Mouse (Mus musculus): Measurements from ENCODE around the gene Adamts17.

The Adamts17 gene

DNA sequence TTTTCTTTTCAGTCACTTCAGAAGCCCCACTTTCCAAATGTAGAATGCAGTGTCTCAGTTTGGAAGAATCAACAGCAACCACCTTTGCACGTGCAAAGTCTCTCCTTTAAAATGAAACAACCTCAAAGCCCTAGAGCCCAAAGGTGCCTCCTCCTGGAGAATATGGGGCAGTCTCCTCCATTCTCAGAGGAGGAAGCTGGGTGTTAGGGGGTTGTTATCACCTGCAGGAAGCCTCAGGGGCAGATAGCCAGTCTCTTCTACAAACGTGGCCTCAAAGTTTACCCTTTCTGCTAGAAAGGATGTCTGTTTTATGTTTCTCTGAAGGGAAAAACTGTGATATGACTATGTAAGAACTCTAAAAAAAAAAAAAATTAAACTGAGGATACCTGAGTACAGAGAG is 129.7 kb downstream of the Adamts17 start:
- no peak for DNase-seq (ENCODE audit: low read depth in 2 of 2, low spot score in 2 of 2)

DNA sequence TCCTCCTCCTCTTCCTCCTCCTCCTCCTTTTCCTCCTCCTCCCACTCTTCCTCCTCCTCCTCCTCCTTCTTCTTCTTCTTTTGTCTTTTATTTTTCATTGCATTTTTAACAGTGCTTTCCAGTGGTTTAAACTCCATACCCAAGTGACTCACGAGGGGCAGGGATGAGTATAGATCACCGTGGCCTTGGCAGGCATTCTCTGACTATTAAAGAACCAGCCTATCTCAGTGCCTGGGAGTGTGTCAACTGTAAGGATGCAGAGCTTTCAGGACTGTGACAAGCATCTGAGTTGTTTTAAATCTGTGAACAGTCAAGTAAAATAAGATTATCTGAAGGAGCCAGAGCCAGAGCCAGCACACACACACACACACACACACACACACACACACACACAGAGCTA is 130.7 kb downstream of the Adamts17 start:
- no peak for DNase-seq (ENCODE audit: low read depth in 2 of 2, low spot score in 2 of 2)

DNA sequence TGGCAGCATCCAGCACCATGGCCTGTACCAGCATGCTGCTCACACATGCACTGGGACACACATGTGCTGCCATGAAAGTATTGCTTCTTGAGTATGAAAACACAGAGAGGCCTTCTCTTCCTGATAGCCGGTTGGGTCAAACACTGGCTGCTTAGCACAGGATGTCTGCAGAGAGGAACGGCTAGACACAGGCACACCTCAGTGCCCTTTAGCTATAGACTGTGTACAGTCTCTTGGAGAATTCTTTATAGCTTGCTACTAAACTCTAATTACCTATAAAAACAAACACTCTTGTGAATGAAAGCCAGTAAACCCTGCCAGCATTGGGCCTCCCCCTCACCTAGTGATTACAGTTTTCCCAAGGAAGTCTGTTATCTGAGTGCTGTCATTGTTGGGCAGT is 131.4 kb downstream of the Adamts17 start:
- no peak for DNase-seq (ENCODE audit: low read depth in 2 of 2, low spot score in 2 of 2)

DNA sequence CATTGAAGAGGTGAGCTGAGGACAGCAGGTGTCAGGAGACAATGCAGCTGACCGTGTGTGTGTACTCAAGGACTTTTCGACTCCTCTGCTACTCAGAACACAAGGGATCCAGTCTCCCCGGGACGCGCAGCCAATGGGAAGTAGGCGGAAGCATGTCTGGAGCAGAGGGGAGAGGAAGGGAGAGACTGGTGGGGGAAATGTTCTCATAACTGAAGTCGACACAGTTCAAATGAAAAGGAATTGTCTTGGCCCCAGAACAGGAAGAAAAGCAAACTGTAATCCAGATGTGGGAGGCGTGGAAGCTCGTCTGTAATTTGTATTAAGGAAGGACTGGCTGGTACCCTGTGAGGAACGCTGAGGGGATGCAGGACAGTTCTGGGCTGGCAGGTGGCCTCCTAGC is 135.3 kb downstream of the Adamts17 start:
- no peak for DNase-seq (ENCODE audit: low read depth in 2 of 2, low spot score in 2 of 2)

DNA sequence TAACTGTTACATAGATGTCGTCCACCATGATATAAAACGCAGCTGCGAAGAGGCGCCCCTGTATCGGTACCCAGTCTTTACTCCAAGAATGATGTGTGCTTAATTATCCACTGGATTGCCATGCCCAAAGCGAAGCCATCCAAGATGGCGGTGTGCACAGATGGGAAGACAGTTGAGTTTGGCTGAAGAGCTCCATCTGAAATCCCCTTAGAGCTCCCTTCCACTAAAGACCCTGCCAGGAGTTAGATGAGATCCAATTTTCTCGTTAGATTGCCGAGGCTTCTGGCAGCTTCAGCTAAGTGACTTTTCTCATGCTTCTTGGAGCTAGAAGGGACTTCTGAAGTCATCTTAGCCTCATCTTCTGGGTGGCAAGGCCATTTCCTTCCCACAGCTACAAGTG is 136.8 kb downstream of the Adamts17 start:
- no peak for DNase-seq (ENCODE audit: low read depth in 2 of 2, low spot score in 2 of 2)

DNA sequence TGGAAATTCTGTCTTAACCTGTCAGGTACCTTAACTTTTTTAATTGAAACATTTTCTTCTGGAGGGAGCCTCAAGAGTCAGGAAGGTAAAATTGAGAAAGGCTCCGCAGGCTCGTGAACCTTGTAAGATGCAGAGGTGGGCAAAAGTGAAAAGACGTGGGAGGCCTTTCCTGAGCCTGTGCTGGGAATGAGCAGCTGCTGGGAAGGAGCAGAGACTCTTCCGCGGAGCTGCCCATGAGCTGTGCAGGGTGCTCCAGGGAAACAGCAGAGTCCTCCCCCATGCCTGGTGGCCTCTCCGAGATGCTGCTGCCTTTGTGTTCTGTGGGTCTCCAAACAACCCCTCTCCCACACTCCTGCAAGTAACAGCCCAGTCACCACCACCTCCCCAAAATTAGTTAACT is 142.1 kb downstream of the Adamts17 start:
- no peak for DNase-seq (ENCODE audit: low read depth in 2 of 2, low spot score in 2 of 2)

DNA sequence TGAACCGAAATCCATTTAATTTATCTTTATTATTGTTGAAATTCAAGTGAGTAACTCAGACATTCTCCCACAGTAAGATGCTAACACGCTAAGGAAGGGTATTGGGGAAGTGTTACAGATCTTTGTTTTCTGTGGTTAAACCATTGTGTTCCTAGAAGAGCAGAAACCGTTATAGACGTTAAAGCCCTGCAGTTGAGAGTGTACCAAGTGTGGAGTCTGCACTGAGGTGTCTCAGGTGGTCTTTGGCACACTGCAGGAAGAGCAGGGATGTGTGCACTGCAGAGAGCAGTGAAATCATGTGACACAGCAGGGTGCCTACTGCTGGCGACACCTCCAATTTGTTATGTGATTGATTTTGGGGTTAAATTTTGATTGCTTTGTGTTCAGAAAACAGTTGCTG is 142.5 kb downstream of the Adamts17 start:
- no peak for DNase-seq (ENCODE audit: low read depth in 2 of 2, low spot score in 2 of 2)

DNA sequence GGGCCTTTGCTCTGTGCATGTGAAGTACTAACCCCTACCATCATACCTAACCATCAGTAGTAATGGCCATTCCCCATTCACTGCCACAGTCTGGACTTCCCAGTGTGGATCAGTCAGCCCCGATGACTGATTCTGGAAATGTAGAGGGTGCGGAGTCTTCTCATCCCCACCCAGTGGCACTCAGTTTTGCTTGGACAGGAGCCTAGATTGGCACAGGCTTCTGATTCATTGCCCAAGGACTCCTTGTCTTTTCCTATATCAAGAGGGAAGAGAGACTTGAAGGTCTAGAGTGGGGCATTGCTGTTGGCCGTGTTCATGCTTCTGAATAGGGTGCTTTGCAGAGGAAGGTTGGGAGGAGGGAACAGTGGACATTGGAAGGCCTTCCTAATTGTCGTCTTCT is 148.1 kb downstream of the Adamts17 start:
- DNase-seq (ENCODE audit: low read depth in 2 of 2, low spot score in 2 of 2) = no peak

DNA sequence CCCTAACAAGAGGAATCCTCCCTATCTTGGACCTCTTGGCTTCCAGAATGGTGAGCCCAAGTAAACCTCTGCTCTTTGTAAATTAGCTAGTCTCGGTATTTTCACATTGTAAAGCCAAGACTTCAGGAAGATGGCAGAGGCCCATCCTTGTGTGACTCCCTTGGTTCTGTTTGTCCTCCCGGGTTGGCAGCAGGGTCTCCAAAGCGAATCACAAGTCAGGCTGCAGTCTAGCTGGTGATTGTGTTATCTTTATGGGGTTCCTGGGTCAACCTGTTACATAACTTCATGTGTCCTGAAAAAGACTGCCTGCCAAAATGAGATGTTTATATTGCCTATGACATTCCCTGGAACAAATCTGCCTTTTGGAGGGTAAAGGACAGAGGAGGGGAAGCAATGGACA is 148.9 kb downstream of the Adamts17 start:
- no peak for DNase-seq (ENCODE audit: low read depth in 2 of 2, low spot score in 2 of 2)

DNA sequence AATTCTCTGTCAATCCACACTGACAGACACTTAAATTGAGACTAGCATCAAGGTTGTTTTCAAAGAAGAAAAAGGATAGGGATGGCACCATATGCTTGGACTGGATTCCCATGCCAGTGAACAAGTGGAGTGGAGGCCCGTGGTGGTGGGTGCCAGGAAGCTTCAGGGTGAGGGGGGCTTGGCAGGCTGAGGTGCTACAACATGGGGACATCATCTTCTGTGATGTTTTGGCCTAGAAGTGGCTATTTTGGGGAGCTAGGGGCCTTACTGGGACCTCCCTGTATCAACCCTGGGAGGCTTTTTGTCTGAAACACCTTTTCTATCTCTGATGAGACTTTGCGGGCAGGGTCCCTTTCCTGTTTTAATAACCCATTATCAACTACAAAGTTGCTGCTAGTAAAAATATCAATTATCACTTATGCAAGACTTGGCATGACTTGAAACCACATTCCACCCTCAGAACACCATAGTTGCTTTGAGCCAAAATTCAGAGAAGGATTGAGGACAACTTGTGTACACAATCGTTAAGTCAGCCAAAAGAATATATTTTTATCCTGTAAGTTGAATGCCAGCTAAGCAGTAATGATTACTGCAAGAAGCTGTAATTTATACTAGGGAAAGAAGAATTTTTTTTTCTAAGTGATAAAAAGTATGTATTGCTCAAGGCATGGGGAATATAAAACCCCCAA is 150.0 kb downstream of the Adamts17 start:
- DNase-seq (ENCODE audit: low read depth in 2 of 2, low spot score in 2 of 2) = no peak

DNA sequence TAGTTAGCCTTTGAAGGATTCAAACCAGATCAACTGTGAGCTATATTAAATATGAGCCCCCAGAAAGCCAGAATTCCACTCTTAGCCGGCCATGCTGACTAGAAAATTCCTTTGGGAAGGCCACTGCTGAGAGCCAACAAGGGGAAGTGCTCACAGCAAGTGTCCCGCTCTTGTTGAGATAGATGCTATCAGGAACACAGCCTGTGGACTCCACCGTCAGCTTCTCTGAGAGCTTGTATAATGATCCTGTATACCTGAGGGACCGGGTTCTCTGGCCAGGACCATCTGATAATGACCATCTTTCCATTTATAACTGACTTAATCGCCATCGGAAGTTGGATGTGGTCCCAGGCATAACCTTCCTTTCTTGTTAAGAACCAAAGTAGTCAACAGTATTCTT is 159.3 kb downstream of the Adamts17 start:
- no peak for DNase-seq (ENCODE audit: low read depth in 2 of 2, low spot score in 2 of 2)

DNA sequence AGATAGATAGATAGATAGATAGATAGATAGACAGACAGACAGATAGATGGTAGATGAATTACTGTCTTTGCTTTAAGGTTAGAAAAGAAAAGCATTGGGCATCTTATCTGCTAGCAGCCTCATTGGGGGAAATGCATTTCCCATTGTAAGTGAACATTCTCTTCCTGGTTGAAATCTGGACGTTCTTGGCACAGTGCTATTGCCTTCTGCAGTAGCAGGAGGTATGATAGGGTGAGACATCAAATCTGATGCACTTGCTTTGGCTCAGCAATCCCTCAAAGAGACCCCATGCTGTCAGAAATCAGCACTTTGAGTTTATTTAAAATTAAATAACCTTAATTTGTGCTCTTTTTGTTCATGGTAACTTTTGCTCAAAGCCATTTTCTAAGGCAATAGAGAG is 164.1 kb downstream of the Adamts17 start:
- DNase-seq (ENCODE audit: low read depth in 2 of 2, low spot score in 2 of 2) = no peak

DNA sequence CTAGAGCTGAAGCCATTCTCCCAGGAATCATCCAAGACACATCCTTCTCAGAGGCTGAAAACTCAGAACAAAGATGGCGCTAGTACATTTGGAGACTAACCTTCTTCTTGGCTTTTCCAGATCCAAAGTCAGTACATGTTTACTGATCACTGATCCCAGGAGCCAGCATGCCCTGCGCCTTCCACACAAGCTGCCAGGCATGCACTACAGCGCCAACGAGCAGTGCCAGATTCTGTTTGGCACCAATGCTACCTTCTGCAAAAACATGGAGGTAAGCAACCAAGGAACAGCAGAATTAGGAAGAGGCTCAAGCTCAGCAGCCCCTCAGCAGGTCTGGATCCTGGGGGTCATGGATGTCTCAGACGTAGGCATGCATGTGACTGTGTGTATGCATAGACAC is 164.7 kb downstream of the Adamts17 start:
- no peak for DNase-seq (ENCODE audit: low read depth in 2 of 2, low spot score in 2 of 2)

DNA sequence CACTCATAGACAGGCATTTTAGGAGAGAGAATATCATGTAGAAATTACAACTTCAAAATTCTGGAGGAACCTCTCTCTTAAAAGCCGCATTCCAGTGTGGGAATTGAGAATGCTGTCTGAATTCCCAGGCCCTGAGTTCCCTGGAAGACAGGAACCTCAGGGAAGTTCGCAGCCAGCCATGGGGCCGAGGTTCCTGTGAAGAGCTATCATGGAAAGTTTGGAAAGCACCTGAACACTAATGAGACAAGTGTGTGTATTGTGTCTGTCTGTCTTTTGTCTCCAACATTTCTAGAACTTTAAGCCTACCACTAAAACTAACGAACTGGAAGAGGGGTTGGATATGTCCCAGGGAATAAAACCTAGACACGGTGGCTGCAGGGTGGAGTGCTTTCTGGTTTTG is 170.3 kb downstream of the Adamts17 start:
- DNase-seq (ENCODE audit: low read depth in 2 of 2, low spot score in 2 of 2) = no peak

DNA sequence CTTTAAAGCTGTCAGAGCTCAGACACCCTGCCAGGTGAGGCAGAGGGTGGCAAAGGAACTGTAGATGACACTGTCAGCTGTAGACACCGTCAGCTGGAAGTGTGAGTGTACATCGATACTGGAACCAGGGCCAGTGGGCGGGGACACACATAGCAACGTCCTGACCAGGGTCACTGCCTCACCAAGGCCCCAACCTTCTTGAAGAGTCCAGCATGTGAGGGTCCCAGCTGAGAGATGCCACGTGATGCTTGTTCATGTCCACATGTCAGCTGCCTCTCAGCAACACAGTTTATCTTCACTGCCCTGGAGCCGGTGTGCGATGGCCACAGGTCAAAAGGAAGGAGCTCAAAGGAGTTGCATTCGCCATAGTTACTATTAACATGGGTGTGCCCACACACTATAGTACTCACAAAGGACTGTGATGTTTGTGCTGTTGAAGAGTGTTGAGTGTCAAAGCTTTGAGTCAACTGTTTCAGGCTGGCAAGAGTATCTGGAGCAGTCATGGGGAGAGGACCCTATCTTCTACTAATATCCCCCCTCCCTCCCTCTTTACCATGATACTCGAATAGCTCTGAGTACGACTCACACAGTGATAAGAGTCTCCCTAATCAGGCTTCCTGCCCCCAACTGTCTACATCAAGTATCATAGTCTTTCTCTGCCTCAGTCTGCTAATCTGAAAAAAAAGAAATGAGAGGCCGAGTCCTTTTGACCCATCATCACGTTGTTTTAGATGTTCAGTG is 172.6 kb downstream of the Adamts17 start:
- DNase-seq (ENCODE audit: low read depth in 2 of 2, low spot score in 2 of 2) = no peak

DNA sequence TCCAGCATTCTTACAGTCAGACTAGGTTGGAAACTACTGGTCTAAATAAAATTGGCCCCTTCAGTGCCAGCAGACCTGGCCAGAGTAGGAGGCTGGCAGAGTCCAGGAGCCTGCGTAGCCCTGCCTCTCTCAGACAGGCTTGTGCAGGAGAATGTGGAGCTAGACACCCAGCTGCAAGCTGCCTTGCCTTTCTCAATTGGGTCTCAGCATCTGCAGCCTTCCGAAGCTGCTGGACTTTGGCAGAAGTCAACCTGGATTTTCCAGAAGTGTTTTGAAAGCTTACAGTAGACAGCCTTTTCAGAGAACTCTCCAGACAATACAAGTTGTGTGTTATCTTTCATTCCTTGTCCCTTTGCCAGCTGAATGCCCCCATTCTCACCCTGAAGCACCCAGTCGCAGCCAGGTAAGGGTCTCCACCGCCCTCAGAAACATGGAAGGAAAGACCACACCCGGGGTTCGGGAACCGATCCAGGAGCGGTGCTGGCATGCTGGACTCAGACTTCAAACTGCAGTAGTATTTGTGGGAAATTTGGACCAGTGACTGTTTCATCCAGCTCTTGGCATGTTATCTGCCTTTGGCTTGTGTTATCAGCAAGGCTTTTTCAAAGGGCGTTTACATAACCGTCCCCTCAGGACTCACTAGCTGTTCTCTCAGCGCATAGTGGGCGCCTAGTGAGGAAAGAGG is 173.8 kb downstream of the Adamts17 start:
- DNase-seq (ENCODE audit: low read depth in 2 of 2, low spot score in 2 of 2) = no peak

DNA sequence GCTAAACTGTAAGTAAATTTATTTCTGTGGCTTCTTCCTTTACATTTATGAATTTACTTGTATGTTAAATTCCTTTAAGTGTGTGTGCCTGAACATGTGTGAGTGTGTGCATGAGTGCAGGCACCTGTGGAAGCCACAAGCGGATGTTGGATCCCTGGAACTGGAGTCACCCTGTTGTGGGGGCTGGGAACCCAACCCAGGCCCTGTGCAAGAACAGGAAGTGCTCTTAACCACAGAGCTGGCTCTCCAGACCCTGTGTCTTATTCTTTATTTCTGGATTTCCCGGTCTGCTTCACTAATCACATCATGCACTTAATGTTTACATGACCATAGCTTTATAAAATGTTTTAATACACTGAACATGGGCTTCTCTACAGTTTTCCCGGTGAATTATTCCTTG is 180.4 kb downstream of the Adamts17 start:
- no peak for DNase-seq (ENCODE audit: low read depth in 2 of 2, low spot score in 2 of 2)

DNA sequence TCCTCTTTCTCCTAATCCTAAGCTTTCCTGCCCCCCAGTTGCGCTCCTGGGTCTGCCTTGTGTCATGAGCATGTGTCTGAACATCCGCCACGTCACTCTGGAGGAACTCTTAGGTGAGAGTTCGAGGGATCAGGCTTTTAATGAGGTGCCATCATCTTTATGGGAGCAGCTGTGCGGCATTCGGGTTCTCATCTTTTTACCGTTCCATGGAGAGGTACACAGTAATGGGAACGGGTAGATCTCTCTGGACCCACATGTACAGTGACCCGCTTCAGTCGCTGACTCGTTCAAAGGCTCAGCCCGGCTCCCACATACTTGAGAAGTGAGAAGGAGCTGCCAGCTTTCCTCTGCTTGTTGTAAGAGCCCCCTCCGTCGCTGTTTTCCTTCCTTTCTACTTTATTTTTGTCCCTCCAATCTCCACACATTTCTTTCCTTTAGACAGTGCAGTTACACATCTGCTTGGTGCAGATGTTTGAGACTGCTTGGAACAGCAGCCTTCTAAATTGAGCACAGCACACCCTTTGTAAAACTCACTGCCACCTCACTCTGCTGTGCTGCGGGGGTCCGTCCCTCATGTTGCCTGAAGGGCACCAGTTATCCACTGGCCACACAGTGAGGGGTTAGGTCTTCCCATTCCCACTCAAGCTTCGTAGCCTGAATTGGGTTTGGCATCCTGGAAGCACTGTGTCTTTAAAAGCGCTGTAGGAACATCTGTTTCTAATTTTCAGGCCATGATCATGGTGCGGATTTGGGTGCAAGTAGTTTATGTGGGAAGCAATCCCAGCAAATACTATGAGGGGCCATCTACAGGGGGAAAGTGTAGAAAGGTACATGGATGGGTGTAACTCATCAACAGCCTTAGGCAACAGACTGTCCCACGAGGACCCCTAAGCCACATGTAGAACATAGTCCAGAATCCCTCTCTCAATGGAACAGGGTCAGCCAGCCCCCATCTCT is 186.9 kb downstream of the Adamts17 start:
- DNase-seq (ENCODE audit: low read depth in 2 of 2, low spot score in 2 of 2) = no peak

DNA sequence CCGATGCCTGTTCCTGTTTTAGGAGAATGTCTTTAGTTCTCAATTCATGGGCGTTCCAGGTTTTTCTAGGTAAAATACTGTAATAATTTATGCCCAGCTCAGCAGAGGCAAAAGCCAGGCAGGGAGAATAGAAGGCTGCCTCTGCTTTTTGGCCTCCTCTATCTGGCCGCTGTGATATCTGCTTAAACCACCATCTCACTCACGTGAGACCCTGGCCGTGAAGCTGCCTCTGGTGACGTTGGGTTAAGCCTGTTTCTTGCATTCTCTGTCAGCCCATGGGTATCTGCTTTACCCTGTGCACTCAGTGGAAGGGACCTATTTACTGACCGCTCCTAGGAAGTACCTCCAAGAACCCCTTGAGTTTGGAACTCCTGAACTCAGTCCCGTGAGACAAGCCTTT is 187.7 kb downstream of the Adamts17 start:
- DNase-seq (ENCODE audit: low read depth in 2 of 2, low spot score in 2 of 2) = no peak

DNA sequence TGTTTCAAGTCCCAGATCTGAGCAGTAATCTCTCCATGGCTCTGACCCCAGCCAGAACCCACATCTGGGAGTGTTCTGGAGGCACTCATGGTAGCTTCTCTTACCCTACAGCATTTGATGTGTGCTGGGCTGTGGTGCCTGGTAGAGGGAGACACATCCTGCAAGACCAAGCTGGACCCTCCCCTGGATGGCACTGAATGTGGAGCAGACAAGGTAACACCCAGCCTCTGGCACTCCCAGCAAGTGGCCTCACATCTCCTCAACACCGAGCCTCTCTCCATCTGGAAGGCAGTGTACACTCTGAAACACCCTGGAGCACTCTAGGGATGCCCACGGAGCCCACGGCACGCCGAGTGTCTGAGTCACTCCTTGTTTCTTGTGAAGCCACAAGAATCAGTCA is 188.2 kb downstream of the Adamts17 start:
- DNase-seq (ENCODE audit: low read depth in 2 of 2, low spot score in 2 of 2) = no peak

DNA sequence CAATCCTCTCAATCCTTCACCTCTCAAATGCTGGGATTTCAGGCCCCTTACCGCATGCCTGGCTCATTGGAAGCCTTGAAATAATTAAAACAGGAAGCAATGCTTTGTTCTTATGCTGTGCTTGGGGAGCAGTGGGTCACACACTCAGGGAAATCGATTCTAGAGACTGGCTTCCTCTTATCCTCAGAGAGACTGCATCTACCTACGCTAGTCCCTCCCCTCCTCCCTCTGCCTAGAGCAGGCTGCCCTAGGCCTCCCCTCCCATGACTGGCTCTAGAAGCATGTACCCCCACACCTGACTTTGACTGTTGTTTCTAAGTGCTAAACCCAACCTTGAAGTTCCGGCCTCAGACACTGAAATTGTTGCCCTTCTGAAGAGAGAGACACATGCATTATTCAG is 189.4 kb downstream of the Adamts17 start:
- no peak for DNase-seq (ENCODE audit: low read depth in 2 of 2, low spot score in 2 of 2)

Data from CD8-positive naive resting alpha-beta T cell, adult 2 months (primary cell).